Mouse (Mus musculus) olfactory bulb, adult 2 months (tissue): Measurements from ENCODE around the gene Rassf4.

Experiments used
- CTCF ChIP-seq: fragments of 200-500 bp; IDR thresholded peaks from 2 replicates; pipeline ENCODE4 v1.5.1; 2012; ENCODE audit warnings: low read depth, mild to moderate bottlenecking, low read length, moderate library complexity; ENCODE audit not compliant: insufficient read depth
- POLR2A ChIP-seq: fragments of 200-500 bp; IDR thresholded peaks from 2 replicates; pipeline ENCODE4 v1.6.1; 2012; ENCODE audit warnings: mild to moderate bottlenecking, low read depth, low read length, moderate library complexity; ENCODE audit not compliant: insufficient read depth

DNA sequence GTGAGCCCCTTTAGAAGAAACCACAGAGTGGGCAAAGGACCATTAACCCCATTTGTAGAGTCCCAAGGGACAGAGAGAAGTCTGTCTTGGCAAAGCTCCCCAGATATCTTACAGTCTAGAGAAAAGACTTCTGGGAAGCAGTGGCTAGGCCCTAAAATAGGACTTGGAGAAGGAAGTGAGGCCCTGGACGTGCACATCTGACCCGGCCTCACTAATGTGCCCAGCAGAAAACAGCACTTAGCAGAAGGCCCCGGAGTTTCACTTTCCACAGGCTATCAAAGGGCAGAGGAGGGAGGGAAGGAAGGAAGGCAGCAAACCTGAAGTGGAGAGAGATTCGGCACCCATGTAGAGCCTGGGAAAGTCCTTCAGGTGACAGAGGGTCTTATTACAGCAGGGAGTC, 45.2 kb upstream of the Rassf4 start:
- no peak for TF ChIP-seq CTCF
- no peak for TF ChIP-seq POLR2A
